Mouse (Mus musculus) mesoderm, embryonic 11.5 days (tissue): ENCODE data around the gene Krtcap3.

Source experiments
- DNase-seq: peaks from one replicate; pipeline ENCODE4 v3.0.0-alpha.2; 2012; ENCODE audit warnings: low read depth, low spot score

Krtcap3 gene

GRCm38 (mm10) chr5:31252795-31253545 lies 1.5 kb downstream of the Krtcap3 start:
- DNase-seq, result no peak

GRCm38 (mm10) chr5:31253806-31254205 lies 2.3 kb downstream of the Krtcap3 start:
- no peak for DNase-seq

GRCm38 (mm10) chr5:31254452-31254851 lies 3.0 kb downstream of the Krtcap3 start:
- DNase-seq, result no peak

- no peak for DNase-seq
Measured at GRCm38 (mm10) chr5:31254901-31255300, 3.4 kb downstream of the Krtcap3 start.

- no peak for DNase-seq
Measured at GRCm38 (mm10) chr5:31255381-31255780, 3.9 kb downstream of the Krtcap3 start.

GRCm38 (mm10) chr5:31255971-31256370 lies 4.5 kb downstream of the Krtcap3 start:
- no peak for DNase-seq

- DNase-seq, result no peak
Measured at GRCm38 (mm10) chr5:31257616-31258015, 6.1 kb downstream of the Krtcap3 start.

- DNase-seq, result no peak
Measured at GRCm38 (mm10) chr5:31266101-31266500, 14.6 kb downstream of the Krtcap3 start.

GRCm38 (mm10) chr5:31267686-31268085 lies 16.2 kb downstream of the Krtcap3 start:
- no peak for DNase-seq

GRCm38 (mm10) chr5:31273018-31273417 lies 21.5 kb downstream of the Krtcap3 start:
- DNase-seq, result no peak

- no peak for DNase-seq
Measured at GRCm38 (mm10) chr5:31279245-31279988, 27.9 kb downstream of the Krtcap3 start.

- DNase-seq, result no peak
Measured at GRCm38 (mm10) chr5:31288225-31288624, 36.7 kb downstream of the Krtcap3 start.

- DNase-seq, result no peak
Measured at GRCm38 (mm10) chr5:31288655-31289054, 37.2 kb downstream of the Krtcap3 start.

GRCm38 (mm10) chr5:31289626-31290230 lies 38.2 kb downstream of the Krtcap3 start:
- no peak for DNase-seq

GRCm38 (mm10) chr5:31290521-31291360 lies 39.2 kb downstream of the Krtcap3 start, which contains the start of gene Ift172:
Gene Ift172, minus strand, starts transcription at chr5:31291116.
- DNase-seq, result peak; percentile 100

GRCm38 (mm10) chr5:31291361-31291688 lies 39.8 kb downstream of the Krtcap3 start:
- no peak for DNase-seq

GRCm38 (mm10) chr5:31294964-31295605 lies 43.6 kb downstream of the Krtcap3 start:
- peak; percentile 19 for DNase-seq

- peak; percentile 67 for DNase-seq
Measured at GRCm38 (mm10) chr5:31295606-31296141, 44.2 kb downstream of the Krtcap3 start, which contains the start of gene Fndc4. Gene Fndc4, minus strand, starts transcription at chr5:31296080.

- DNase-seq, result no peak
Measured at GRCm38 (mm10) chr5:31297047-31297757, 45.7 kb downstream of the Krtcap3 start, which contains the start of gene Gckr. Gene Gckr, plus strand, starts transcription at chr5:31297443.

GRCm38 (mm10) chr5:31297981-31298380 lies 46.5 kb downstream of the Krtcap3 start:
- no peak for DNase-seq
